Mouse (Mus musculus) kidney, adult 9 months (tissue): ENCODE results near the gene Arsg.
A peak's percentile ranks its signal among the peaks of the same experiment; 100 is the strongest.

Experiments
- DNase-seq: peaks from one replicate; pipeline ENCODE4 v3.0.0; 2022

Gene Arsg

GRCm38 (mm10) chr11:109591511-109591910 lies 118.3 kb downstream of the Arsg start:
- no peak for DNase-seq

GRCm38 (mm10) chr11:109593200-109593981 lies 120.2 kb downstream of the Arsg start:
- peak; percentile 31 for DNase-seq

- DNase-seq: peak; percentile 54
These were observed 121.6 kb downstream of the Arsg start for GRCm38 (mm10) chr11:109594761-109595160.

- DNase-seq: no peak
These were observed 125.8 kb downstream of the Arsg start for GRCm38 (mm10) chr11:109598778-109599570.

GRCm38 (mm10) chr11:109607600-109607999 lies 134.4 kb downstream of the Arsg start:
- DNase-seq: no peak

- no peak for DNase-seq
These were observed 135.9 kb downstream of the Arsg start for GRCm38 (mm10) chr11:109608976-109609625.

- DNase-seq: peak; percentile 71
These were observed 137.0 kb downstream of the Arsg start for GRCm38 (mm10) chr11:109610046-109610794.

- DNase-seq: no peak
These were observed 137.7 kb downstream of the Arsg start for GRCm38 (mm10) chr11:109610795-109611302.

- peak; percentile 100 for DNase-seq
These were observed 138.4 kb downstream of the Arsg start, which contains the start of gene Wipi1 for GRCm38 (mm10) chr11:109611303-109612149. Gene Wipi1, minus strand, starts transcription at chr11:109611967.

- no peak for DNase-seq
These were observed 139.8 kb downstream of the Arsg start for GRCm38 (mm10) chr11:109612871-109613529.

- DNase-seq: no peak
These were observed 142.1 kb downstream of the Arsg start for GRCm38 (mm10) chr11:109615286-109615685.

GRCm38 (mm10) chr11:109616352-109616751 lies 143.2 kb downstream of the Arsg start:
- DNase-seq: no peak

- no peak for DNase-seq
These were observed 143.6 kb downstream of the Arsg start for GRCm38 (mm10) chr11:109616766-109617165.

- DNase-seq: peak; percentile 67
These were observed 145.9 kb downstream of the Arsg start for GRCm38 (mm10) chr11:109619055-109619454.

GRCm38 (mm10) chr11:109620356-109620755 lies 147.2 kb downstream of the Arsg start:
- no peak for DNase-seq

GRCm38 (mm10) chr11:109621183-109621582 lies 148.0 kb downstream of the Arsg start:
- DNase-seq: peak; percentile 60

GRCm38 (mm10) chr11:109622518-109623037 lies 149.4 kb downstream of the Arsg start:
- DNase-seq: peak; percentile 49
